Comparison of ENCODE assay signal across 19 mouse cellular contexts in genomic region chr1:182249298-182249697, GRCm38 (mm10).
"Had no signal": no experiment of that assay in that cellular context is flagged by ENCODE, and none has a peak within 500 bp of the region (broad histone marks: within the 10 kb centered on the region; RNA-seq: fewer than 3 reads in every experiment).

No protein-coding gene starts in this region.

- DNase-seq: kidney, adult 9 months; kidney, postnatal 14 days; kidney, postnatal 4 days; left cerebral cortex, postnatal 4 days; liver, embryonic 13.5 days; lung, embryonic 14.5 days; midbrain, embryonic 14.5 days; right cerebral cortex, adult 18-20 months; right cerebral cortex, postnatal 14 days; right cerebral cortex, postnatal 4 days; thymus, adult 2 months; thymus, postnatal 14 days had no signal

- H3K4me1 ChIP-seq: limb, embryonic 12.5 days; liver, embryonic 13.5 days; neural tube, embryonic 12.5 days; neural tube, embryonic 15.5 days had no signal

- H3K27ac ChIP-seq: limb, embryonic 12.5 days; limb, embryonic 15.5 days; liver, embryonic 13.5 days; neural tube, embryonic 12.5 days; neural tube, embryonic 15.5 days; stomach, postnatal 0 days had no signal

- H3K36me3 ChIP-seq: limb, embryonic 12.5 days; limb, embryonic 15.5 days; liver, embryonic 13.5 days; neural tube, embryonic 12.5 days; neural tube, embryonic 15.5 days had no signal

- H3K4me2 ChIP-seq: limb, embryonic 12.5 days; limb, embryonic 15.5 days; liver, embryonic 13.5 days; lung, embryonic 14.5 days; midbrain, embryonic 11.5 days; neural tube, embryonic 12.5 days; neural tube, embryonic 15.5 days had no signal

- H3K4me3 ChIP-seq: limb, embryonic 12.5 days; limb, embryonic 15.5 days; liver, embryonic 13.5 days; neural tube, embryonic 12.5 days; neural tube, embryonic 15.5 days had no signal

- H3K27me3 ChIP-seq: limb, embryonic 12.5 days; limb, embryonic 15.5 days; liver, embryonic 13.5 days; neural tube, embryonic 12.5 days; neural tube, embryonic 15.5 days had no signal

- ATAC-seq: lung, postnatal 0 days had no signal

- H3K9ac ChIP-seq: limb, embryonic 12.5 days; limb, embryonic 15.5 days; liver, embryonic 13.5 days; lung, embryonic 14.5 days; neural tube, embryonic 12.5 days; neural tube, embryonic 15.5 days had no signal

- H3K9me3 ChIP-seq: limb, embryonic 12.5 days; limb, embryonic 15.5 days; liver, embryonic 13.5 days; neural tube, embryonic 12.5 days; neural tube, embryonic 15.5 days had no signal
